Mouse (Mus musculus): Measurements from ENCODE around the gene Il12a. TPM values are rescaled to one million over a fixed set of nuclear protein-coding genes. Genes with fewer than 3 reads are reported as not detected.

Il12a gene
- polyA plus RNA-seq, 1 experiment from 2014 or later, result not detected

GRCm38 (mm10) chr3:68695321-68695720 lies 4.9 kb downstream of the Il12a start:
- Histone ChIP-seq H3K9ac (replicated peaks; ENCODE audit: low read length) (no peak overlapping the region), H3K27ac (ENCODE audit: low read length) (no peak overlapping the region), H3K36me3 (ENCODE audit: insufficient read depth, low read length) (no peaks in the 10 kb centered on the region), H3K4me3 (ENCODE audit: low read length) (no peak overlapping the region), H3K4me1 (ENCODE audit: insufficient read depth, low read length) (peaks cover 16% of the 10 kb centered on the region), H3K4me2 (replicated peaks; ENCODE audit: low read depth, low read length) (no peak overlapping the region), H3K27me3 (ENCODE audit: insufficient read depth, low read length) (no peaks in the 10 kb centered on the region), H3K9me3 (ENCODE audit: low read length) (no peaks in the 10 kb centered on the region)
- ATAC-seq (ENCODE audit: low FRiP score, low TSS enrichment), result no peak
- 91% methylated on average over 5 of the region's 5 CpGs for WGBS

GRCm38 (mm10) chr3:68696495-68697200 lies 6.2 kb downstream of the Il12a start:
- H3K27me3 ChIP-seq (ENCODE audit: insufficient read depth, low read length), result no peaks in the 10 kb centered on the region
- no peak overlapping the region for H3K4me3 ChIP-seq (ENCODE audit: low read length)
- H3K4me1 ChIP-seq (ENCODE audit: insufficient read depth, low read length), result peaks cover 16% of the 10 kb centered on the region
- H3K4me2 ChIP-seq (replicated peaks; ENCODE audit: low read depth, low read length), result no peak overlapping the region
- H3K27ac ChIP-seq (ENCODE audit: low read length), result no peak overlapping the region
- ATAC-seq (ENCODE audit: low FRiP score, low TSS enrichment), result no peak
- 92% methylated on average over 3 of the region's 3 CpGs for WGBS
- no peak overlapping the region for H3K9ac ChIP-seq (replicated peaks; ENCODE audit: low read length)
- no peaks in the 10 kb centered on the region for H3K9me3 ChIP-seq (ENCODE audit: low read length)
- no peaks in the 10 kb centered on the region for H3K36me3 ChIP-seq (ENCODE audit: insufficient read depth, low read length)

- no peak overlapping the region for H3K4me3 ChIP-seq (ENCODE audit: low read length)
- H3K36me3 ChIP-seq (ENCODE audit: insufficient read depth, low read length), result no peaks in the 10 kb centered on the region
- no peak overlapping the region for H3K9ac ChIP-seq (replicated peaks; ENCODE audit: low read length)
- H3K4me2 ChIP-seq (replicated peaks; ENCODE audit: low read depth, low read length), result no peak overlapping the region
- no peaks in the 10 kb centered on the region for H3K27me3 ChIP-seq (ENCODE audit: insufficient read depth, low read length)
- no peak overlapping the region for H3K27ac ChIP-seq (ENCODE audit: low read length)
- ATAC-seq (ENCODE audit: low FRiP score, low TSS enrichment), result no peak
- H3K9me3 ChIP-seq (ENCODE audit: low read length), result no peaks in the 10 kb centered on the region
- H3K4me1 ChIP-seq (ENCODE audit: insufficient read depth, low read length), result no peaks in the 10 kb centered on the region; the same call in 1 of the 2 replicates
- 86% methylated on average over 3 of the region's 3 CpGs for WGBS
These were observed 8.2 kb downstream of the Il12a start for GRCm38 (mm10) chr3:68698601-68699000.

- WGBS, result 89% methylated on average over 4 of the region's 4 CpGs
- H3K27me3 ChIP-seq (ENCODE audit: insufficient read depth, low read length), result no peaks in the 10 kb centered on the region
- no peaks in the 10 kb centered on the region for H3K9me3 ChIP-seq (ENCODE audit: low read length)
- no peak for ATAC-seq (ENCODE audit: low FRiP score, low TSS enrichment)
- H3K27ac ChIP-seq (ENCODE audit: low read length), result no peak overlapping the region
- peaks cover 5% of the 10 kb centered on the region for H3K4me1 ChIP-seq (ENCODE audit: insufficient read depth, low read length)
- H3K36me3 ChIP-seq (ENCODE audit: insufficient read depth, low read length), result no peaks in the 10 kb centered on the region
- no peak overlapping the region for H3K4me2 ChIP-seq (replicated peaks; ENCODE audit: low read depth, low read length)
- H3K4me3 ChIP-seq (ENCODE audit: low read length), result no peak overlapping the region
- no peak overlapping the region for H3K9ac ChIP-seq (replicated peaks; ENCODE audit: low read length)
These were observed 9.6 kb downstream of the Il12a start for GRCm38 (mm10) chr3:68700091-68700490.

- no peak overlapping the region for H3K27ac ChIP-seq (ENCODE audit: low read length)
- peaks cover 6% of the 10 kb centered on the region for H3K4me1 ChIP-seq (ENCODE audit: insufficient read depth, low read length)
- H3K9me3 ChIP-seq (ENCODE audit: low read length), result no peaks in the 10 kb centered on the region
- no peak overlapping the region for H3K4me2 ChIP-seq (replicated peaks; ENCODE audit: low read depth, low read length)
- WGBS, result 84% methylated on average over 10 of the region's 10 CpGs
- no peak for ATAC-seq (ENCODE audit: low FRiP score, low TSS enrichment)
- H3K4me3 ChIP-seq (ENCODE audit: low read length), result no peak overlapping the region
- H3K27me3 ChIP-seq (ENCODE audit: insufficient read depth, low read length), result no peaks in the 10 kb centered on the region
- no peaks in the 10 kb centered on the region for H3K36me3 ChIP-seq (ENCODE audit: insufficient read depth, low read length)
- no peak overlapping the region for H3K9ac ChIP-seq (replicated peaks; ENCODE audit: low read length)
These were observed 15.9 kb downstream of the Il12a start for GRCm38 (mm10) chr3:68706307-68706706.

- 37% methylated on average over 8 of the region's 8 CpGs for WGBS
- H3K27me3 ChIP-seq (ENCODE audit: insufficient read depth, low read length), result no peaks in the 10 kb centered on the region
- H3K4me1 ChIP-seq (ENCODE audit: insufficient read depth, low read length), result peaks cover 6% of the 10 kb centered on the region
- H3K27ac ChIP-seq (ENCODE audit: low read length), result no peak overlapping the region
- H3K4me3 ChIP-seq (ENCODE audit: low read length), result no peak overlapping the region
- H3K4me2 ChIP-seq (replicated peaks; ENCODE audit: low read depth, low read length), result no peak overlapping the region
- no peaks in the 10 kb centered on the region for H3K9me3 ChIP-seq (ENCODE audit: low read length)
- no peak overlapping the region for H3K9ac ChIP-seq (replicated peaks; ENCODE audit: low read length)
- H3K36me3 ChIP-seq (ENCODE audit: insufficient read depth, low read length), result no peaks in the 10 kb centered on the region
- no peak for ATAC-seq (ENCODE audit: low FRiP score, low TSS enrichment)
These were observed 17.8 kb downstream of the Il12a start for GRCm38 (mm10) chr3:68708230-68708629.

GRCm38 (mm10) chr3:68709198-68709797 lies 18.9 kb downstream of the Il12a start:
- peak; percentile 72; the same call in 1 of the 2 replicates for ATAC-seq (ENCODE audit: low FRiP score, low TSS enrichment)
- Histone ChIP-seq H3K4me2 (replicated peaks; ENCODE audit: low read depth, low read length) (no peak overlapping the region), H3K27ac (ENCODE audit: low read length) (no peak overlapping the region), H3K4me1 (ENCODE audit: insufficient read depth, low read length) (peaks cover 6% of the 10 kb centered on the region), H3K9me3 (ENCODE audit: low read length) (no peaks in the 10 kb centered on the region), H3K36me3 (ENCODE audit: insufficient read depth, low read length) (no peaks in the 10 kb centered on the region), H3K27me3 (ENCODE audit: insufficient read depth, low read length) (no peaks in the 10 kb centered on the region), H3K4me3 (ENCODE audit: low read length) (no peak overlapping the region), H3K9ac (replicated peaks; ENCODE audit: low read length) (no peak overlapping the region)
- WGBS, result 58% methylated on average over 9 of the region's 9 CpGs

- Histone ChIP-seq H3K27ac (ENCODE audit: low read length) (no peak overlapping the region), H3K9ac (replicated peaks; ENCODE audit: low read length) (no peak overlapping the region), H3K36me3 (ENCODE audit: insufficient read depth, low read length) (no peaks in the 10 kb centered on the region), H3K4me2 (replicated peaks; ENCODE audit: low read depth, low read length) (no peak overlapping the region), H3K4me3 (ENCODE audit: low read length) (no peak overlapping the region), H3K4me1 (ENCODE audit: insufficient read depth, low read length) (no peaks in the 10 kb centered on the region), H3K27me3 (ENCODE audit: insufficient read depth, low read length) (no peaks in the 10 kb centered on the region), H3K9me3 (ENCODE audit: low read length) (no peaks in the 10 kb centered on the region)
- 77% methylated on average over 1 of the region's 1 CpGs for WGBS
- no peak for ATAC-seq (ENCODE audit: low FRiP score, low TSS enrichment)
These were observed 20.0 kb downstream of the Il12a start for GRCm38 (mm10) chr3:68710436-68710835.

GRCm38 (mm10) chr3:68711510-68711909 lies 21.1 kb downstream of the Il12a start:
- Histone ChIP-seq H3K36me3 (ENCODE audit: insufficient read depth, low read length) (no peaks in the 10 kb centered on the region), H3K9ac (replicated peaks; ENCODE audit: low read length) (no peak overlapping the region), H3K4me2 (replicated peaks; ENCODE audit: low read depth, low read length) (no peak overlapping the region), H3K4me3 (ENCODE audit: low read length) (no peak overlapping the region), H3K27ac (ENCODE audit: low read length) (no peak overlapping the region), H3K4me1 (ENCODE audit: insufficient read depth, low read length) (no peaks in the 10 kb centered on the region; the same call in 1 of the 2 replicates), H3K9me3 (ENCODE audit: low read length) (no peaks in the 10 kb centered on the region), H3K27me3 (ENCODE audit: insufficient read depth, low read length) (no peaks in the 10 kb centered on the region)
- ATAC-seq (ENCODE audit: low FRiP score, low TSS enrichment), result no peak
- WGBS, result 89% methylated on average over 5 of the region's 5 CpGs

- Histone ChIP-seq H3K4me1 (ENCODE audit: insufficient read depth, low read length) (no peaks in the 10 kb centered on the region; the same call in 1 of the 2 replicates), H3K27me3 (ENCODE audit: insufficient read depth, low read length) (no peaks in the 10 kb centered on the region), H3K36me3 (ENCODE audit: insufficient read depth, low read length) (no peaks in the 10 kb centered on the region), H3K27ac (ENCODE audit: low read length) (no peak overlapping the region), H3K4me2 (replicated peaks; ENCODE audit: low read depth, low read length) (peak overlapping the region; percentile 40), H3K4me3 (ENCODE audit: low read length) (peak overlapping the region; percentile 26), H3K9me3 (ENCODE audit: low read length) (no peaks in the 10 kb centered on the region), H3K9ac (replicated peaks; ENCODE audit: low read length) (no peak overlapping the region)
- no peak for ATAC-seq (ENCODE audit: low FRiP score, low TSS enrichment)
- 8% methylated on average over 7 of the region's 7 CpGs for WGBS
These were observed 23.1 kb downstream of the Il12a start for GRCm38 (mm10) chr3:68713550-68713949.
